Mouse (Mus musculus) heart, embryonic 12.5 days (tissue): Measurements from ENCODE around the gene Loxl1. TPM values are rescaled to one million over a fixed set of nuclear protein-coding genes. Genes with fewer than 3 reads are reported as not detected.
"Not testable (repeated sequence)": the region's sequence is repeated elsewhere in the genome, so short reads cannot be mapped to it uniquely, and the experiment has no call there.

ENCODE experiments used
- ATAC-seq: fragments of 200-750 bp; cut with Nextera tagmentation; 2 replicates; pipeline ENCODE4 v1.8.0; 2017; ENCODE audit warnings: moderate TSS enrichment, moderate library complexity; ENCODE audit not compliant: insufficient number of reproducible peaks, low FRiP score
- H3K27ac ChIP-seq: fragments of 300-500 bp; sonication (generic); 2 replicates; pipeline ENCODE4 v1.5.1; 2016; ENCODE audit warnings: mild to moderate bottlenecking, moderate library complexity; ENCODE audit not compliant: poor library complexity, severe bottlenecking
- H3K27me3 ChIP-seq: fragments of 300-500 bp; sonication (generic); replicated peaks from 2 replicates; pipeline ENCODE4 v1.6.1; 2016; ENCODE audit warnings: mild to moderate bottlenecking, moderate library complexity
- H3K36me3 ChIP-seq: fragments of 300-500 bp; sonication (generic); 2 replicates; pipeline ENCODE4 v1.6.1; 2016; ENCODE audit warnings: mild to moderate bottlenecking, moderate library complexity
- H3K4me1 ChIP-seq: fragments of 300-500 bp; sonication (generic); replicated peaks from 2 replicates; pipeline ENCODE4 v1.6.1; 2016; ENCODE audit warnings: mild to moderate bottlenecking
- H3K4me2 ChIP-seq: fragments of 300-500 bp; sonication (generic); 2 replicates; pipeline ENCODE4 v1.6.1; 2016; ENCODE audit warnings: mild to moderate bottlenecking, moderate library complexity
- H3K4me3 ChIP-seq: fragments of 300-500 bp; sonication (generic); 2 replicates; pipeline ENCODE4 v1.5.1; 2016; ENCODE audit warnings: mild to moderate bottlenecking
- H3K9ac ChIP-seq: fragments of 300-500 bp; sonication (generic); 2 replicates; pipeline ENCODE4 v1.6.1; 2016; ENCODE audit warnings: mild to moderate bottlenecking, moderate library complexity
- H3K9me3 ChIP-seq: fragments of 300-500 bp; sonication (generic); replicated peaks from 2 replicates; pipeline ENCODE4 v1.6.1; 2016; ENCODE audit warnings: mild to moderate bottlenecking, moderate library complexity
- WGBS: fragments of 180-500 bp; shearing (Covaris S2); methylation state at CpG from one replicate; pipeline ENCODE4 v1.1.7; 2016; 5-methylcytosine and 5-hydroxymethylcytosine counted together
- polyA plus RNA-seq: library from polyadenylated mRNA; unstranded; fragments of >200 nt; fragmentation: Nextera tagmentation; extraction: Ambion mirVana; gene quantifications from 2 replicates; pipeline ENCODE4 v1.2.1, GENCODE M21; 2016

The Loxl1 gene
- polyA plus RNA-seq, 1 experiment from 2014 or later, result 62.4 TPM

GRCm38 (mm10) chr9:58266571-58267011, 46.4 kb downstream of the Loxl1 start:
- H3K4me3 ChIP-seq, result no peak overlapping the region
- H3K4me2 ChIP-seq, result no peak overlapping the region
- H3K27ac ChIP-seq, result peak overlapping the region; percentile 77
- H3K9me3 ChIP-seq, result no peaks in the 10 kb centered on the region
- H3K4me1 ChIP-seq, result peaks cover 11% of the 10 kb centered on the region
- peak; percentile 44 for ATAC-seq
- no peaks in the 10 kb centered on the region for H3K27me3 ChIP-seq
- no peak overlapping the region for H3K9ac ChIP-seq
- WGBS, result 16% methylated on average over 4 of the region's 4 CpGs
- peaks cover 14% of the 10 kb centered on the region for H3K36me3 ChIP-seq

GRCm38 (mm10) chr9:58265368-58265767, 47.6 kb downstream of the Loxl1 start:
- no peak for ATAC-seq
- no peak overlapping the region for H3K4me2 ChIP-seq
- no peaks in the 10 kb centered on the region for H3K27me3 ChIP-seq
- no peak overlapping the region for H3K27ac ChIP-seq
- peaks cover 11% of the 10 kb centered on the region for H3K4me1 ChIP-seq
- no peak overlapping the region for H3K9ac ChIP-seq
- 73% methylated on average over 3 of the region's 3 CpGs for WGBS
- H3K36me3 ChIP-seq, result peaks cover 23% of the 10 kb centered on the region
- no peak overlapping the region for H3K4me3 ChIP-seq
- H3K9me3 ChIP-seq, result no peaks in the 10 kb centered on the region

GRCm38 (mm10) chr9:58262507-58262906, 50.5 kb downstream of the Loxl1 start:
- Histone ChIP-seq H3K27me3 (no peaks in the 10 kb centered on the region), H3K4me1 (peaks cover 11% of the 10 kb centered on the region), H3K9ac (no peak overlapping the region), H3K9me3 (no peaks in the 10 kb centered on the region), H3K27ac (no peak overlapping the region), H3K36me3 (peaks cover 48% of the 10 kb centered on the region), H3K4me2 (no peak overlapping the region), H3K4me3 (no peak overlapping the region)
- ATAC-seq, result no peak
- 88% methylated on average over 5 of the region's 5 CpGs for WGBS

GRCm38 (mm10) chr9:58255704-58256685, 57.0 kb downstream of the Loxl1 start:
- Histone ChIP-seq H3K27me3 (no peaks in the 10 kb centered on the region), H3K9me3 (no peaks in the 10 kb centered on the region), H3K4me3 (no peak overlapping the region), H3K4me2 (no peak overlapping the region), H3K27ac (no peak overlapping the region), H3K4me1 (peaks cover 7% of the 10 kb centered on the region), H3K36me3 (peaks cover 48% of the 10 kb centered on the region), H3K9ac (no peak overlapping the region)
- WGBS, result 80% methylated on average over 10 of the region's 10 CpGs
- no peak for ATAC-seq

GRCm38 (mm10) chr9:58255105-58255504, 57.9 kb downstream of the Loxl1 start:
- no peak overlapping the region for H3K4me3 ChIP-seq
- no peak for ATAC-seq
- peaks cover 13% of the 10 kb centered on the region for H3K4me1 ChIP-seq
- no peaks in the 10 kb centered on the region for H3K9me3 ChIP-seq
- no peaks in the 10 kb centered on the region for H3K27me3 ChIP-seq
- H3K4me2 ChIP-seq, result no peak overlapping the region
- WGBS, result 48% methylated on average over 2 of the region's 2 CpGs
- no peak overlapping the region for H3K27ac ChIP-seq
- no peak overlapping the region for H3K9ac ChIP-seq
- peaks cover 40% of the 10 kb centered on the region for H3K36me3 ChIP-seq

GRCm38 (mm10) chr9:58253805-58254122, 59.2 kb downstream of the Loxl1 start:
- H3K27ac ChIP-seq, result peak overlapping the region; percentile 74; the same call in 1 of the 2 replicates
- ATAC-seq, H3K9me3 ChIP-seq, H3K27me3 ChIP-seq: not testable (repeated sequence)
- peak overlapping the region; percentile 79 for H3K9ac ChIP-seq
- H3K4me1 ChIP-seq, result peaks cover 19% of the 10 kb centered on the region
- peaks cover 29% of the 10 kb centered on the region for H3K36me3 ChIP-seq
- H3K4me2 ChIP-seq, result peak overlapping the region; percentile 81
- 68% methylated on average over 5 of the region's 5 CpGs for WGBS
- peak overlapping the region; percentile 65 for H3K4me3 ChIP-seq

- Histone ChIP-seq H3K27ac (peak within 1 kb of the TSS; percentile 74), H3K36me3 (peaks cover 25% of the 10 kb centered on the region), H3K4me2 (peak within 1 kb of the TSS; percentile 81), H3K27me3 (no peaks in the 10 kb centered on the region), H3K4me1 (peaks cover 24% of the 10 kb centered on the region), H3K9me3 (no peaks in the 10 kb centered on the region), H3K9ac (peak within 1 kb of the TSS; percentile 79), H3K4me3 (peak within 1 kb of the TSS; percentile 65)
- peak; percentile 96 for ATAC-seq
- under 1% methylated on average over 31 of the region's 31 CpGs for WGBS
Measured at GRCm38 (mm10) chr9:58253033-58253804, 59.8 kb downstream of the Loxl1 start, which contains the start of gene Stoml1. Gene Stoml1, plus strand, starts transcription at chr9:58253164.

GRCm38 (mm10) chr9:58250730-58251129, 62.3 kb downstream of the Loxl1 start:
- H3K4me3 ChIP-seq, H3K36me3 ChIP-seq, H3K9ac ChIP-seq, ATAC-seq, H3K9me3 ChIP-seq, H3K27me3 ChIP-seq, H3K4me2 ChIP-seq: not testable (repeated sequence)
- peaks cover 40% of the 10 kb centered on the region for H3K4me1 ChIP-seq
- H3K27ac ChIP-seq, result 0 out of 2 replicates have a peak overlapping the region, but pooled peaks have one; percentile 85
- WGBS, result 86% methylated on average over 1 of the region's 1 CpGs

- peaks cover 40% of the 10 kb centered on the region for H3K4me1 ChIP-seq
- peak overlapping the region; percentile 58; the same call in 1 of the 2 replicates for H3K4me3 ChIP-seq
- no peaks in the 10 kb centered on the region for H3K27me3 ChIP-seq
- no peaks in the 10 kb centered on the region for H3K9me3 ChIP-seq
- 67% methylated on average over 8 of the region's 8 CpGs for WGBS
- no peak for ATAC-seq
- peak overlapping the region; percentile 87; the same call in 1 of the 2 replicates for H3K9ac ChIP-seq
- H3K4me2 ChIP-seq, result peak overlapping the region; percentile 72
- peaks cover 4% of the 10 kb centered on the region for H3K36me3 ChIP-seq
- peak overlapping the region; percentile 85 for H3K27ac ChIP-seq
Measured at GRCm38 (mm10) chr9:58250322-58250721, 62.7 kb downstream of the Loxl1 start.

- peak; percentile 62 for ATAC-seq
- Histone ChIP-seq H3K9ac (peak within 1 kb of the TSS; percentile 87), H3K9me3 (no peaks in the 10 kb centered on the region), H3K36me3 (peaks cover 6% of the 10 kb centered on the region), H3K4me3 (peak within 1 kb of the TSS; percentile 58), H3K4me2 (peak within 1 kb of the TSS; percentile 72), H3K4me1 (peaks cover 40% of the 10 kb centered on the region), H3K27ac (peak within 1 kb of the TSS; percentile 85), H3K27me3 (no peaks in the 10 kb centered on the region)
- WGBS, result under 1% methylated on average over 16 of the region's 16 CpGs
Measured at GRCm38 (mm10) chr9:58249592-58250192, 63.3 kb downstream of the Loxl1 start, which contains the start of gene Pml. Gene Pml, minus strand, starts transcription at chr9:58249786.
